Mouse (Mus musculus) kidney, postnatal 25 days (tissue): ENCODE data around the gene Jakmip3.

Experiments
- DNase-seq, 2 experiments: peaks; one replicate each; pipeline ENCODE4 v3.0.0; 2021; ENCODE audit warnings: mixed read lengths in 2 of 2

Jakmip3 gene

GRCm38 (mm10) chr7:139101826-139102225 lies 161.3 kb downstream of the Jakmip3 start:
- DNase-seq, result no peak

- DNase-seq, result no peak
These were observed 163.4 kb downstream of the Jakmip3 start for GRCm38 (mm10) chr7:139103960-139104381.

- DNase-seq, result no peak
These were observed 164.5 kb downstream of the Jakmip3 start for GRCm38 (mm10) chr7:139105076-139105475.

GRCm38 (mm10) chr7:139105705-139106104 lies 165.2 kb downstream of the Jakmip3 start:
- DNase-seq, result no peak

GRCm38 (mm10) chr7:139107908-139108650 lies 167.5 kb downstream of the Jakmip3 start:
- no peak for DNase-seq

GRCm38 (mm10) chr7:139119152-139119774 lies 178.7 kb downstream of the Jakmip3 start:
- DNase-seq, result peak; percentile 80 to 92

GRCm38 (mm10) chr7:139119775-139120153 lies 179.2 kb downstream of the Jakmip3 start:
- no peak for DNase-seq

- no peak for DNase-seq
These were observed 185.4 kb downstream of the Jakmip3 start for GRCm38 (mm10) chr7:139125881-139126280.

GRCm38 (mm10) chr7:139126549-139126948 lies 186.0 kb downstream of the Jakmip3 start:
- DNase-seq, result no peak

- DNase-seq, result no peak
These were observed 188.5 kb downstream of the Jakmip3 start for GRCm38 (mm10) chr7:139128994-139129393.

- DNase-seq, result no peak
These were observed 189.8 kb downstream of the Jakmip3 start for GRCm38 (mm10) chr7:139130361-139130760.

- no peak for DNase-seq
These were observed 191.0 kb downstream of the Jakmip3 start for GRCm38 (mm10) chr7:139131538-139131937.

- peak in 1 of 2 experiments; percentile 50 for DNase-seq
These were observed 192.9 kb downstream of the Jakmip3 start for GRCm38 (mm10) chr7:139133446-139133845.
